Mouse (Mus musculus): ENCODE results near the gene Mknk2.

DNA sequence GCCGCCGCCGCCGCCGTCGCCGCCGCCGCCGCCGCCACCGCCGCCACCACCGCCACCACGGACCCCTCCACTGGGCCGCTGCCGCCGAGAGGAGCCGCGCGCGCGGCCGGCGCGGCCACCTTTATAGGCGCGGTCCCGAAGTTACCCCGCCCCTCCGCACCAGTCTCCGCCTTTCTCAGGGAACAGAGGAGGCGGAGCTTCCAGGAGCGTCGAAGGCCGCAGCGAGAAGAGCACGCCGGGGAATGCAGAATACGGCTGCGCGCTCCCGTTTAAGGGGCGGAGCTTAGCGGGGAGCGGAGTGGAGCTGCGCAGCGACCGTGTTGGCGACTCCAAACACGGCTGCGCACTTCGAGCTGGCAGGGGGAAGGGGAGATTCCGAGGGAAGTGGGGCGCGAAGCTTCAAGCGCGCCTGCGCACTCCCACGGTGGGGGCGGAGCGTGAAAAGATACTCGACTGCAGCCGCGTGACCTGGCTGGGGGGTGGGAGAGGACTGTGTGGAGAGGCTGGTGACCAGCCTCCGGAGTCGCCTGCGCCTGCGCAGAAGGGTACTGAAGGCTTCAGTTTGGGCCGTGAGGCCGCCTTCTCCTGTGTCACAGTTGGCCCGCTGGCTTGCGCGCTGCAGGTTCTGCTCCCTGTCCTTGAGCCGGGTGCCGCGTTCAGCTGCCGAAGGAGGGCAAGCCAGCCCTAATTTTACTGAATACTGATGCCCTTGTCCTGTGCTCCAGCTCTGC lies 1.5 kb downstream of the Mknk2 start:
- no peak for TF ChIP-seq CTCF (IDR thresholded peaks at IDR 0.05; ENCODE audit: borderline replicate concordance, insufficient read depth, low read depth, low read length)
- peak; percentile 100 for TF ChIP-seq POLR2A (IDR thresholded peaks at IDR 0.05; ENCODE audit: borderline replicate concordance, insufficient read depth, low read length)

Measured in cerebellum, adult 2 months (tissue).